Mouse (Mus musculus) hindbrain, embryonic 15.5 days (tissue): ENCODE measurements around the gene Tnr. TPM values are rescaled to one million over a fixed set of nuclear protein-coding genes. Genes with fewer than 3 reads are reported as not detected.

Source experiments
- ATAC-seq: fragments of 200-750 bp; cut with Nextera tagmentation; 2 replicates; pipeline ENCODE4 v1.8.0; 2017; ENCODE audit warnings: low read depth, moderate number of reproducible peaks, moderate TSS enrichment; ENCODE audit not compliant: low FRiP score
- H3K27ac ChIP-seq: fragments of 300-500 bp; sonication (generic); replicated peaks from 2 replicates; pipeline ENCODE4 v1.5.1; 2015; ENCODE audit warnings: mild to moderate bottlenecking, inconsistent platforms
- H3K27me3 ChIP-seq: fragments of 300-500 bp; sonication (generic); 2 replicates; pipeline ENCODE4 v1.6.1; 2015; ENCODE audit warnings: control low read depth, inconsistent platforms
- H3K36me3 ChIP-seq: fragments of 300-500 bp; sonication (generic); 2 replicates; pipeline ENCODE4 v1.6.1; 2015; ENCODE audit warnings: control low read depth, inconsistent platforms
- H3K4me1 ChIP-seq: fragments of 300-500 bp; sonication (generic); replicated peaks from 2 replicates; pipeline ENCODE4 v1.6.1; 2015; ENCODE audit warnings: control low read depth, inconsistent platforms
- H3K4me2 ChIP-seq: fragments of 300-500 bp; sonication (generic); 2 replicates; pipeline ENCODE4 v1.6.1; 2015; ENCODE audit warnings: moderate library complexity, mild to moderate bottlenecking, inconsistent platforms
- H3K4me3 ChIP-seq: fragments of 300-500 bp; sonication (generic); 2 replicates; pipeline ENCODE4 v1.5.1; 2015; ENCODE audit warnings: mild to moderate bottlenecking, inconsistent platforms
- H3K9ac ChIP-seq: fragments of 300-500 bp; sonication (generic); 2 replicates; pipeline ENCODE4 v1.6.1; 2015; ENCODE audit warnings: inconsistent platforms
- H3K9me3 ChIP-seq: fragments of 300-500 bp; sonication (generic); 2 replicates; pipeline ENCODE4 v1.6.1; 2016; ENCODE audit warnings: control low read depth, inconsistent platforms
- WGBS: fragments of 180-500 bp; shearing (Covaris S2); methylation state at CpG from one replicate; pipeline ENCODE4 v1.1.7; 2015; 5-methylcytosine and 5-hydroxymethylcytosine counted together
- polyA plus RNA-seq: library from polyadenylated mRNA; unstranded; fragments of >200 nt; fragmentation: Nextera tagmentation; extraction: Ambion mirVana; gene quantifications from 2 replicates; pipeline ENCODE4 v1.2.1, GENCODE M21; 2015

The Tnr gene
- polyA plus RNA-seq, 1 experiment from 2014 or later: 5.0 TPM

DNA sequence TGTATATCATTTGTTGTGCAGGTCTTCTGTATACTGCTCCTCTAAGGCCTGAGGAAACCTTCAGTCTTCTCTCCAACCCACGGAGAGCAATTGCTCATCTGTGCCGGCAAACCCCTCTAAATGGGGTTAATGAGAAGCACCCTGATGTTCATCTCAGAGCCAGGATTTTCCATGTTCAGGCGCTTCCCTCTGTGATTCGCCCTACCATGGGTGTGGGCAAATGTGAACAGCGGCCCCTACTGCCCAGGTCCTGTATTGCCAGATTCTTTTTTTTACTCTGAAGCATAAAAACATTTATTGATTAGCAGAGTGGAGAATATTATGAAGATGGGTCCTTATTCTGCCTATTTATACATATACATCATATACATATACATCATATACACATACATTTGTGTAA is 260.3 kb downstream of the Tnr start:
- no peak for ATAC-seq
- H3K4me2 ChIP-seq: no peak overlapping the region
- H3K36me3 ChIP-seq: no peaks in the 10 kb centered on the region
- no peak overlapping the region for H3K9ac ChIP-seq
- H3K4me3 ChIP-seq: no peak overlapping the region
- no peaks in the 10 kb centered on the region for H3K27me3 ChIP-seq
- H3K4me1 ChIP-seq: no peaks in the 10 kb centered on the region
- H3K9me3 ChIP-seq: no peaks in the 10 kb centered on the region
- no peak overlapping the region for H3K27ac ChIP-seq
- WGBS: 23% methylated on average over 5 of the region's 5 CpGs

DNA sequence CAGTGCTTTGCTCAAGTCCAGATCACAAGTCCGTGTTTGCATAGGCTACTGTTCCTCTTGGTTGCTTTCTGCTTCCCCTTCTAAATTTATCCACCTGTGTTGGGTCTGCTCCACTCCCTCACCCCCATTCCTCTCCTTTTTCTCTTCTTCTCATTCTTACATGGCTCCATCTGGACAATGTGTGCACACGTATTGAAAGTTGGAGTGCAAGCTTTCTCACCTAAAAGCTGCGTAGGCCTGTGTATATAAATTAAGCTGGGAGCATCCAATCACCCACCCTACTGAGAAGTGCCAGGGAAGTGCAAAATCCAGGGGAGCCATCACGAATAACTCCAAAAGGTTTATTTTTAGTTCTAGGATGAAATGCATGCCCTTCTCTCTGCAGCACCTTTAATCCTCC is 264.7 kb downstream of the Tnr start:
- Histone ChIP-seq H3K27ac (no peak overlapping the region), H3K36me3 (no peaks in the 10 kb centered on the region), H3K27me3 (no peaks in the 10 kb centered on the region), H3K9ac (no peak overlapping the region), H3K4me3 (no peak overlapping the region), H3K4me1 (no peaks in the 10 kb centered on the region), H3K9me3 (no peaks in the 10 kb centered on the region), H3K4me2 (no peak overlapping the region)
- ATAC-seq: no peak
- 84% methylated on average over 4 of the region's 4 CpGs for WGBS

DNA sequence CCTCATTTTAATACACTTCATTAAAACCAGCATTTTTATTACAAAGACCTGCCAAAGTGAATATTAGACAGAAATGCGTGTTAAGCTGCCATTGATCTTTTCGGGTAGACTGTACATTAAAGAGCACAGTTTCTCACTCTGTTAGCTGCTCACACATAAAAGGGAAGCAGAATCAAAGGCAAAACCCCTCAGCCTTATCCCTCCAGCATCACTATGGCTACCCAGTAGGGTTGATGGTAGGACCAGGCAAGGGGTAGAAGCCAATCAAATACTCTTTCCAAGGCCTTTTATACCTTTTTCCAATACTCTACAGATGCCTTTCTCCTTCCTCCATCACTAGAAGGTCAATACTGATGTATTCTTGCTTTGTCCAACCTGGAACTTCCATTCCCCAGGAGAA is 269.0 kb downstream of the Tnr start:
- H3K4me3 ChIP-seq: no peak overlapping the region
- no peak overlapping the region for H3K9ac ChIP-seq
- no peak overlapping the region for H3K4me2 ChIP-seq
- no peaks in the 10 kb centered on the region for H3K27me3 ChIP-seq
- no peaks in the 10 kb centered on the region for H3K4me1 ChIP-seq
- no peak for ATAC-seq
- H3K9me3 ChIP-seq: no peaks in the 10 kb centered on the region
- H3K36me3 ChIP-seq: no peaks in the 10 kb centered on the region
- 89% methylated on average over 2 of the region's 2 CpGs for WGBS
- H3K27ac ChIP-seq: no peak overlapping the region

DNA sequence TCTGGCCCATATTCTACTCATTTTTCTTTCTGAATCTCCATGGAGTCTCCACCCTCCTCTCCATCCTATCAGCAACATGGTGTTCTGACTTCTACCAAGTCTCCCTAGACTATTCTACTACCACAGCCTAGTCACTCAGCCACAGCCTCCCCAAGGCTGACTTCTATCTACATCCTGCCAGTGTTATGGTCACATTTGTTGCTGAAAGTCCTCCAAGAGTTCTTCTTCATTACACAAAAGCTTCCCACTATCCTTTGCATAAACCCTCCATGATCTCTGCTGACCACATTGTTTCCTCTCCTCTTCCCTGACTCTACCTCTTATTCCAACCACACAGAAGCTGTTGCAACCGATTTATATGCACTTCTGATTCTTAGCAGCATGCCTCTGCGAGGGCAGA is 272.5 kb downstream of the Tnr start:
- Histone ChIP-seq H3K4me3 (no peak overlapping the region), H3K27me3 (no peaks in the 10 kb centered on the region), H3K9ac (no peak overlapping the region), H3K4me1 (no peaks in the 10 kb centered on the region), H3K36me3 (no peaks in the 10 kb centered on the region), H3K27ac (no peak overlapping the region), H3K9me3 (no peaks in the 10 kb centered on the region), H3K4me2 (no peak overlapping the region)
- 74% methylated on average over 2 of the region's 2 CpGs for WGBS
- no peak for ATAC-seq

DNA sequence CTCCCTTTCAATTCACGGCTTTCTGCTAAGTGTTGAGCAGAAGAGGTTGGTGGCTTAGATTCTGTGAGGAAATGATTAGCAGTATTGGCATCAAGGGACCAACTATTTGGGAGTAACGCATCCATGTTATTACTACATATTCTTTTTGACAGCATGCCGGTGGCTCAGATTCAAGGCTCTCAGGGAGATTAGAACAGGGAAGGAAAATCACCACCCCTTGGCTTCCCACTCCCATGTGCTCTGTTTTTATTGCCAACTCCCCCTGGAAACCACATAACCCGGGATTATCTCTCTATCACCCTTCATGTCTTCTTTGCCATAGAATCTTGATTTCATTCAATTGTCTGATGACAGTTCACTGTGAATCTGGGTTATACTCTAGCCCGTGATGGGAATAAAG is 276.8 kb downstream of the Tnr start:
- H3K36me3 ChIP-seq: no peaks in the 10 kb centered on the region
- no peaks in the 10 kb centered on the region for H3K27me3 ChIP-seq
- H3K4me2 ChIP-seq: no peak overlapping the region
- H3K4me1 ChIP-seq: no peaks in the 10 kb centered on the region
- WGBS: 81% methylated on average over 5 of the region's 5 CpGs
- no peak overlapping the region for H3K9ac ChIP-seq
- H3K4me3 ChIP-seq: no peak overlapping the region
- H3K27ac ChIP-seq: no peak overlapping the region
- no peaks in the 10 kb centered on the region for H3K9me3 ChIP-seq
- ATAC-seq: no peak

DNA sequence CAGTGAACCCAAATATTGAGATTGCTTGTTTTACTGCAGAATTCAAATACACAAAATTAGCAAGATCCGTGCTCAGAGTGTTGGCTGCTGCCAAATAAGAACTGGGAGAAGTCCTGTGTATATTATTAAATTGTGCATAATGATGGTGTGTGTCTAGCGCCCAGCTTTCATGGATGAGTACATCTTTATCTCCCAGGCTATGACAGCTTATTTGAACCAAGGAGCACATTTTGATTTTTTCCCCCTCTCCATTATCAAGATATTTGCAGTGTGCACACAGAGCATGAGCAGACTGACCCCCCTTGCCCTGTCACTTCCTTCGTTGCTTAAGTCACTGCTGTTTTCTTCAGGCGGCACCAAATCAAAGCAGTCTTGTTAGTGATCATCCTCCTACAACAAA is 278.2 kb downstream of the Tnr start:
- H3K4me1 ChIP-seq: no peaks in the 10 kb centered on the region
- H3K36me3 ChIP-seq: no peaks in the 10 kb centered on the region
- H3K27me3 ChIP-seq: no peaks in the 10 kb centered on the region
- 67% methylated on average over 4 of the region's 4 CpGs for WGBS
- no peak overlapping the region for H3K27ac ChIP-seq
- no peaks in the 10 kb centered on the region for H3K9me3 ChIP-seq
- no peak for ATAC-seq
- H3K9ac ChIP-seq: no peak overlapping the region
- no peak overlapping the region for H3K4me2 ChIP-seq
- H3K4me3 ChIP-seq: no peak overlapping the region

DNA sequence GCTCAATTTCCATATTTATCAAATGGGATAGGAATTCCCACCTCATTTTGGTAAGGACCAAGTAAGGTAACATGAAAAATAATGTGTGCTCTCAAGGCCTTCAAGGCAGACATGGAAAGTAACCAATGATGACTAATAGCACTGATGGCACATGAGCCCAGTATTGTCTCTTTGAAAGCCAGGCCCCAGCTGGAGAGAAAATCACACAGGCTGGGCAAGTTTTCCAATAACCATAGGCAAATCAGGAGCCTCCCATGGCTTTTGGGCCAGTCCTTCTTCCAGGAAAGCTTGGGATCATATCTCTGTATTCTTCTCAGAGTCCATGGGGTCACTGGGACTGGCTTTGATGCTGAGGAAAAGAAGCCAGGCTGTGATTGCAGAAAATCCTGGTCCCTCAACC is 280.1 kb downstream of the Tnr start:
- no peak for ATAC-seq
- H3K27ac ChIP-seq: no peak overlapping the region
- no peak overlapping the region for H3K9ac ChIP-seq
- no peaks in the 10 kb centered on the region for H3K4me1 ChIP-seq
- H3K4me3 ChIP-seq: no peak overlapping the region
- no peaks in the 10 kb centered on the region for H3K9me3 ChIP-seq
- no peak overlapping the region for H3K4me2 ChIP-seq
- H3K36me3 ChIP-seq: no peaks in the 10 kb centered on the region
- H3K27me3 ChIP-seq: no peaks in the 10 kb centered on the region

DNA sequence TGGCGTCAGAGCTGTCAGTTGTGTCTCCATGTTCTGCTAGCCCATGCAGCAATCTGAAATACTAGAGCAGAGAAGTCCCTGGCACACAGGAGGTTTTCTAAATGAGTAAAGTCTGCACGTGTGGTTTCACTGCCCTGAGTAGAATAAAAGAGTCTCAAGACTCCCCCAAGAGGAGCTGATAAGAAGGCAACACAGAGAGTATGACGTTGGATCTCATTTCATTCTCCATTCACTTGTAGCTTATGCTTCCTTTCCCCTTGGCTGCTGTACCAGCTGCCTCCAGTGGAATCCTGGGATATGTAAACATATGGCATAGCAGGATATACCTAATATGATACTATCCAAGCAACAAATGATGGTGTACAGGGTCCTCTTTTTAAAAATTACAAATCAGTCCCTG is 285.9 kb downstream of the Tnr start:
- ATAC-seq: no peak

DNA sequence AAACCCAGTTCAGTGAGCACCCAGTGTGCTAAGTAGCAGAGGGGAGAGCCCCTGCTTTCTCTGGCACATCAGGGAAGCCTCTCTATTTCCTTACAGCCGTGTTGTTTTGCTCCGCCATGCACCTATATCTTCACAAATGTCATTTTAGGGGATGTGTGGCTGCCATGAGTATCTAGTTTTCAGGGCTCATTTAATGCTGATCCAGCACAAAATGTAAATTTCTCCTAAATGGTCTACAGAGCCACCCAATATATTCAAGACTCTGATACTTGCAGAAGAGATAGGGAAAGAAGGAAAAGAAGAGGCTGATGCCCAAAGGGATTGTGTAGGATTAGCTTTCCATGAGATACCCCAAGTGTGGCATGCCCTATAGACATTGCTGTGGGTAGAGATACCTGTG is 288.2 kb downstream of the Tnr start:
- H3K27me3 ChIP-seq: no peaks in the 10 kb centered on the region
- peaks cover 16% of the 10 kb centered on the region for H3K4me1 ChIP-seq
- no peak overlapping the region for H3K9ac ChIP-seq
- H3K36me3 ChIP-seq: no peaks in the 10 kb centered on the region
- no peak overlapping the region for H3K4me3 ChIP-seq
- no peak for ATAC-seq
- WGBS: 85% methylated on average over 2 of the region's 2 CpGs
- no peak overlapping the region for H3K27ac ChIP-seq
- H3K9me3 ChIP-seq: no peaks in the 10 kb centered on the region
- H3K4me2 ChIP-seq: no peak overlapping the region

More for the DNA sequence above, 285.9 kb downstream of the Tnr start:
- no peaks in the 10 kb centered on the region for H3K9me3 ChIP-seq
- H3K36me3 ChIP-seq: no peaks in the 10 kb centered on the region
- no peak overlapping the region for H3K4me2 ChIP-seq
- no peak overlapping the region for H3K9ac ChIP-seq
- no peaks in the 10 kb centered on the region for H3K27me3 ChIP-seq
- H3K4me1 ChIP-seq: peaks cover 9% of the 10 kb centered on the region; the same call in 1 of the 2 replicates
- H3K27ac ChIP-seq: no peak overlapping the region
- WGBS: 44% methylated on average over 3 of the region's 3 CpGs
- H3K4me3 ChIP-seq: no peak overlapping the region

DNA sequence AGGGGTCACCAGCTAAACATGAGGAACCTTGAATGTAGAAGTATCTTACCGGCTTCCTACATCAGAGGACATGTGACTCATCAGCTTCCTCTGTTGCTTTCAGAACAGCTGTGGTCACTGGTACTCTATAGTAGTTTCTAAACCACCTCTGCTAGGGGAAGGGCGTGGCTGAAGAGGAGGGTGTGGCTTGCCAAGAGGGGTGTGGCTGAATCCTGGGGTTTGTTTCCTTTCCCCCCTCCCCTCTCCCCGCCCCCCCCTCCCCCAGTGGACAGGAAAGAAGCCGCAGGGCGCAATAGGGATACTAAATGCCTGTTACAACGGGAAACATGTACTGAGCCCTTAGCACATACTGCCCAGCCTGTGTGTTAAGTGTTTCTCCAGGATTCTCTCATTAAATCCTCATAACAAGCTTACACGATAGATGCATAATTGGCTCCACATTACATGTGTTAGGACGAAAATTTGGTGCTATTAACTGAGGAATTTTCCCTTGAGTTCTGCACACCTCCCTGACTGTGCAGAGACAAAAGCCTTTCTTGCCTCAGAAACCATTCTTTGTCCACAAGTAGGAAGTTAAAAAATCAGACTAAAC is 289.3 kb downstream of the Tnr start:
- no peaks in the 10 kb centered on the region for H3K9me3 ChIP-seq
- H3K4me2 ChIP-seq: no peak overlapping the region
- no peak overlapping the region for H3K27ac ChIP-seq
- ATAC-seq: peak; percentile 21; the same call in 1 of the 2 replicates
- no peaks in the 10 kb centered on the region for H3K36me3 ChIP-seq
- no peaks in the 10 kb centered on the region for H3K27me3 ChIP-seq
- H3K4me3 ChIP-seq: no peak overlapping the region
- peaks cover 17% of the 10 kb centered on the region for H3K4me1 ChIP-seq
- WGBS: 10% methylated on average over 7 of the region's 8 CpGs
- H3K9ac ChIP-seq: no peak overlapping the region

DNA sequence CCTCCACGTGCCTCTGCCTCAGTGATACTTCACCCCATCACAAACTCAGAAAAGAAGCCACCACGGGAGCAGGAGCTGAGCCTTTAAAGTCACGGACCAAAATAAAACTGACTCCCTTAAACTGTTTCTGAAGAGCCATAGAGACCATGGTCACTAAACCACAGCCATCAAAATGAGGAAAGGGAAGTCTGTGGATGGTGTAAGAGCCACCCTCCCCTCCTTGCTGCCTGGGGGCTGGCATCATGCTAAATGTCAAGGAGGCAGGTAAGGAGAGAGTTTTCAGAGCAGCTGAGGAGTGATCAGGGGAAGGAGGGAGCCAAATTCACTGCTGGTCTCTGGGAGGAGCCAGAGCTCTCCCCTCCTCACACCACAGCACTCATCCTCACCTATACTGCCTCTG is 290.8 kb downstream of the Tnr start:
- ATAC-seq: no peak
- Histone ChIP-seq H3K9me3 (no peaks in the 10 kb centered on the region), H3K4me2 (no peak overlapping the region), H3K36me3 (no peaks in the 10 kb centered on the region), H3K27ac (no peak overlapping the region), H3K27me3 (no peaks in the 10 kb centered on the region), H3K4me1 (peaks cover 21% of the 10 kb centered on the region), H3K9ac (no peak overlapping the region), H3K4me3 (no peak overlapping the region)
- 54% methylated on average over 3 of the region's 3 CpGs for WGBS

DNA sequence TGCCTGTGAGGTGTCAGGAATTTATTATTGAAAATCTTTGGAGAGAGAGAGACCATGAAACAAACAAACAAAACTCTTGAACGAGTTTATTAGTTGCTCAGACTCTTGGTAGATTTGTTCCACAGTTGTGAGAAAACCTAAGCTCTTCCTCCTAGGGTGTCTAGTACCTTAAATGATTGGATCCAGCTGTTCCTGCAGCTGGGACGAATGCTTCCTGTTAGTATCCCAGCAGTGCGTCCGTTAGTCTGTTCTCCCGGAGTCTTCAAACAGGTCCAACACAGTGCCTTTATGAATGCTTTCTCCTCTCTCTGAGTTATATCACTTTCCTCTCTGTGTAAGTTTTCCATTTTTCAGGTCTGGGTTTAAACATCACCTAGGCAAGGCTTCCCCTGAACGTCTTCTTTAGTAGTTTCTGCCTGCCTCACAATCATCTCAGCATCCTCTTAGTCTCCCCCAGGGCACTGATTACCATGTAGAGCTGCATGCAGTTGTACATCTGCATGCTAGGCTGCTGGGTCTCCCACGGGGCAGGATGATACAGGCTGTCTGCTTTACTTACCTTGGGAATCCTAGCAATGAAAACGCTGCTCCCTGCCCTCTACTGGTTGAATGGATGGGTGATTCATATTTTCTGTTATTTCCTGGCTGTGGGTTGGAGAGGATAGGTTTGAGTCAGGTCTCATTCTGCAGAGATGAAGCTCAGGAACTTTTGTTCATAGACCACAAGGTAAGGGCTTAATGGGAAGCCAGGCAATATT is 293.2 kb downstream of the Tnr start:
- no peaks in the 10 kb centered on the region for H3K36me3 ChIP-seq
- H3K9ac ChIP-seq: no peak overlapping the region
- no peak overlapping the region for H3K4me3 ChIP-seq
- no peak overlapping the region for H3K4me2 ChIP-seq
- no peak overlapping the region for H3K27ac ChIP-seq
- no peaks in the 10 kb centered on the region for H3K27me3 ChIP-seq
- H3K9me3 ChIP-seq: no peaks in the 10 kb centered on the region
- 51% methylated on average over 8 of the region's 8 CpGs for WGBS
- no peak for ATAC-seq
- peaks cover 26% of the 10 kb centered on the region for H3K4me1 ChIP-seq

DNA sequence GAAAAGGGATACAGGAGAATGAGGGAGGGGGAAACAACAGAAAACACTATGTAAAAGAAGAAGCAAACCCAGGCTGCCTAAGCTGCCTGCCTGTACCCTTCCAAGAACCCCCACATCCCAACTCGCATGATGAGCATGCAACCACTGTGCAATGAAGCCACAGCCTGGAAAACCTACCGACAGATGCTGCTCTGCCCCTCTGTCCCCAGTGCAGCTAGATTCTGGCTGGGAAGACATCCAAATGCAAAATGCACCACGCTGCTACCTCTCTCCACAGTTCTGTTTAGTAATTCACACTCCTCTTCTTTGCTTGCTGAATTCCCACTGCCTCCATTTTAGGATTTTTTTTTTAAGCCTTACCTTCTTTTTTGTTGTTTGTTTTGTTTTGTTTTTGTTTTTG is 295.9 kb downstream of the Tnr start:
- peak; percentile 63; the same call in 1 of the 2 replicates for ATAC-seq
- WGBS: 23% methylated on average over 3 of the region's 3 CpGs
- Histone ChIP-seq H3K4me3 (no peak overlapping the region), H3K4me1 (peaks cover 17% of the 10 kb centered on the region), H3K9ac (no peak overlapping the region), H3K36me3 (no peaks in the 10 kb centered on the region), H3K27me3 (no peaks in the 10 kb centered on the region), H3K9me3 (no peaks in the 10 kb centered on the region), H3K4me2 (no peak overlapping the region), H3K27ac (0 out of 2 replicates have a peak overlapping the region, but pooled peaks have one; percentile 20)
